Mouse (Mus musculus): ENCODE measurements around the gene Eps15l1.

- TF ChIP-seq MAX (IDR thresholded peaks at IDR 0.05; ENCODE audit: low read depth) (no peak), POLR2AphosphoS2 (IDR thresholded peaks at IDR 0.05; ENCODE audit: insufficient read length, low read depth) (peak; percentile 51)
Observed at GRCm38 (mm10) chr8:72458457-72458856, 37.2 kb upstream of the Eps15l1 start.
